Mouse (Mus musculus) embryonic facial prominence, embryonic 14.5 days (tissue): Measurements from ENCODE around the gene Pea15a. TPM values are rescaled to one million over a fixed set of nuclear protein-coding genes. Genes with fewer than 3 reads are reported as not detected.

Experiments used
- ATAC-seq: fragments of 200-750 bp; cut with Nextera tagmentation; 2 replicates; pipeline ENCODE4 v1.8.0; 2017; ENCODE audit warnings: low read depth, moderate number of reproducible peaks, moderate TSS enrichment
- DNase-seq: peaks from one replicate; pipeline ENCODE4 v3.0.0-alpha.2; 2015; ENCODE audit warnings: low spot score
- H3K27ac ChIP-seq: fragments of 300-500 bp; sonication (generic); replicated peaks from 2 replicates; pipeline ENCODE4 v1.5.1; 2014; ENCODE audit warnings: low read depth, mild to moderate bottlenecking, low read length, moderate library complexity
- H3K27me3 ChIP-seq: fragments of 300-500 bp; sonication (generic); replicated peaks from 2 replicates; pipeline ENCODE4 v1.6.1; 2014; ENCODE audit warnings: low read length; ENCODE audit not compliant: control insufficient read depth, insufficient read depth
- H3K36me3 ChIP-seq: fragments of 300-500 bp; sonication (generic); 2 replicates; pipeline ENCODE4 v1.6.1; 2014; ENCODE audit warnings: low read length, mixed read lengths; ENCODE audit not compliant: control insufficient read depth, insufficient read depth
- H3K4me1 ChIP-seq: fragments of 300-500 bp; sonication (generic); 2 replicates; pipeline ENCODE4 v1.6.1; 2014; ENCODE audit warnings: antibody characterized with exemption, low read length; ENCODE audit not compliant: control insufficient read depth, insufficient read depth
- H3K4me2 ChIP-seq: fragments of 300-500 bp; sonication (generic); 2 replicates; pipeline ENCODE4 v1.6.1; 2014; ENCODE audit warnings: low read depth, mild to moderate bottlenecking, low read length, moderate library complexity, mixed read lengths
- H3K4me3 ChIP-seq: fragments of 300-500 bp; sonication (generic); 2 replicates; pipeline ENCODE4 v1.5.1; 2014; ENCODE audit warnings: low read depth, mild to moderate bottlenecking, low read length
- H3K9ac ChIP-seq: fragments of 300-500 bp; sonication (generic); 2 replicates; pipeline ENCODE4 v1.6.1; 2014; ENCODE audit warnings: low read depth, mild to moderate bottlenecking, low read length, moderate library complexity, mixed read lengths
- H3K9me3 ChIP-seq: fragments of 300-500 bp; sonication (generic); 2 replicates; pipeline ENCODE4 v1.6.1; 2016; ENCODE audit warnings: low read length; ENCODE audit not compliant: control insufficient read depth
- WGBS: fragments of 180-500 bp; shearing (Covaris S2); extraction: QIAGEN DNeasy Blood & Tissue Kit; methylation state at CpG from one replicate; pipeline ENCODE4 v1.1.7; 2014; 5-methylcytosine and 5-hydroxymethylcytosine counted together
- polyA plus RNA-seq: library from polyadenylated mRNA; unstranded; fragments of >200 nt; fragmentation: Nextera tagmentation; extraction: Ambion mirVana; gene quantifications from 2 replicates; pipeline ENCODE4 v1.2.1, GENCODE M21; 2014

The Pea15a gene
- polyA plus RNA-seq, 1 experiment from 2014 or later: 149 TPM

DNA sequence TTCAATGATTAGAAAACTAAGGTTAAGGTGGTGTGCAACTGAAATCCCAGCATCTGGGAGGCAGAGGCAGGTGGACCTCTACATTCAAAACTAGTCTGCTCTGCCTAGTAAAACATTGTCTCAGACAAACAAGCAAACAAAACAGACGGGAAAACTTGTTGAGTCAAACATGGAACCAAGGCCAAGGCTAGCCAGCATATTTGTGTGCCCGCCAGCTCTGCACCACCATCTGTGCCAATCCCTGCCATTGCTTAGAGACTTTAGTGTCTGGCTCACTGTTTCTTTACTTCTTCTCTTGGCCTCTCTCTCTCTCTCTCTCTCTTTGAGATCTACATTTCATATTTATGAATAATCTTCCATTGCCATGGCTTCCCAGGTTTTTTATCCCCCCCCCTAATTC, 21.6 kb upstream of the Pea15a start:
- no peaks in the 10 kb centered on the region for H3K9me3 ChIP-seq
- WGBS: 78% methylated on average over 2 of the region's 2 CpGs

DNA sequence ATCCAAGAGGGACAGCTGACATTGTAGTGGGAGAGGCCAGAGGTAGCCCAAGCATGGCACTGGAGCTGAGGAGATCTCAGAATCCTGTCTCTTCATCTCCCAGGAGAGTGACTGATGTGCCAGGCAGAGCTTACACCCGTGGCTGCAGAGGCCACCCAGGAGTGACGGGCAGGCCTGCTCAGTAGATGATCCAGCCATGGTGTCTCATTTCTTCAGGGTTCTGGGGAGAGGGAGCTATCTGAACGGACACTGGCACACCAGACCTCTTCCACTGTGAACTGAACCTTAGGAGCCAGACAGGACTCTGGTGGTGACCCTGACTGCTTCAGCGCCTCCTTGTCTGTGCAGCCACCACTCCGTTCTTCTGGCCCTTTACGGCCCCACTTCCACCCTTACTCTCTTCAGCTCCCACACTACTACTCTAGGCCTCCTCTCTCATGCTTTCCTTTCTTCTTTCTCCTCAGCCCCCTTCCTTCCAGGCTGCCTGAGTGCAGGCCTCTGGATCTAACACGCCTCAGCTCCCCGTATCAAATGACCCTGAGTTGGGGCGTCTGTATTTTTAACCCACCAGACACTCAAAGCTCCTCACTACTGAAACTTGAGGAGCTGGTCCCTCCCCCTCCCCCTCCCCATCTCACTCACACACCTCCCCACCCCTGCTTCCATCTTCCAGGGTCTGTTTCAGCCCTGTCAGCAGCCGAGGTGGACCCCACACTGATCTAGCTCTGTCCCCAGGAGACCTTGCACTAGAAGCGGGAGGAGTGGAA, 14.9 kb upstream of the Pea15a start:
- Histone ChIP-seq H3K36me3 (no peaks in the 10 kb centered on the region), H3K27me3 (no peaks in the 10 kb centered on the region), H3K4me1 (peaks cover 38% of the 10 kb centered on the region), H3K4me2 (peak overlapping the region; percentile 21), H3K9ac (peak overlapping the region; percentile 41), H3K9me3 (no peaks in the 10 kb centered on the region), H3K4me3 (no peak overlapping the region), H3K27ac (peak overlapping the region; percentile 92)
- peak; percentile 77 for ATAC-seq
- DNase-seq: peak; percentile 86
- 23% methylated on average over 11 of the region's 11 CpGs for WGBS

More for the DNA sequence above, 21.6 kb upstream of the Pea15a start:
- Histone ChIP-seq H3K4me3 (no peak overlapping the region), H3K36me3 (no peaks in the 10 kb centered on the region), H3K4me1 (no peaks in the 10 kb centered on the region), H3K9ac (no peak overlapping the region), H3K27ac (no peak overlapping the region), H3K27me3 (no peaks in the 10 kb centered on the region), H3K4me2 (no peak overlapping the region)
- DNase-seq (no peak), ATAC-seq (no peak)

DNA sequence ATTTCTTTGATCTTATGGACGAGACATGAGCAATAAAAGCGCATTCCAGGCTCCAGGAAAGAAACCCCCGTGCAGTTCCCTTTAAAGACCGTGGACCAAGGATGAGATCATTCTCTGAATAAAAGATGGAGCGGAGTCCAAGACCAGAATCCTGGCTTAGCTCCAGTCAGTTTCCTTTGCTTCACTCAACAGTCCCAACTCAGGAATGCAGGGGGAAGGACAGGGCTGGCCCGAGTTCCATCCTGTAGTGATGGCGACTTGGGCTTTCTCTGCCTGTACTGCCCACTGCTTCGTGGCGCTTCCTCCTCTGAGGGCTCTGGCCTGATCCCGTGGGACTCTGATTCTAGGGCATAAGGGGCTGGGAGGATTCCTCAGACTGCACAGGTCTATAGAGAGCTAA, 13.8 kb upstream of the Pea15a start:
- Histone ChIP-seq H3K4me3 (no peak overlapping the region), H3K27ac (peak overlapping the region; percentile 92), H3K4me2 (no peak overlapping the region), H3K36me3 (no peaks in the 10 kb centered on the region), H3K4me1 (peaks cover 38% of the 10 kb centered on the region), H3K9me3 (no peaks in the 10 kb centered on the region), H3K9ac (no peak overlapping the region), H3K27me3 (no peaks in the 10 kb centered on the region)
- DNase-seq (peak; percentile 94), ATAC-seq (peak; percentile 39; the same call in 1 of the 2 replicates)
- 21% methylated on average over 10 of the region's 10 CpGs for WGBS

DNA sequence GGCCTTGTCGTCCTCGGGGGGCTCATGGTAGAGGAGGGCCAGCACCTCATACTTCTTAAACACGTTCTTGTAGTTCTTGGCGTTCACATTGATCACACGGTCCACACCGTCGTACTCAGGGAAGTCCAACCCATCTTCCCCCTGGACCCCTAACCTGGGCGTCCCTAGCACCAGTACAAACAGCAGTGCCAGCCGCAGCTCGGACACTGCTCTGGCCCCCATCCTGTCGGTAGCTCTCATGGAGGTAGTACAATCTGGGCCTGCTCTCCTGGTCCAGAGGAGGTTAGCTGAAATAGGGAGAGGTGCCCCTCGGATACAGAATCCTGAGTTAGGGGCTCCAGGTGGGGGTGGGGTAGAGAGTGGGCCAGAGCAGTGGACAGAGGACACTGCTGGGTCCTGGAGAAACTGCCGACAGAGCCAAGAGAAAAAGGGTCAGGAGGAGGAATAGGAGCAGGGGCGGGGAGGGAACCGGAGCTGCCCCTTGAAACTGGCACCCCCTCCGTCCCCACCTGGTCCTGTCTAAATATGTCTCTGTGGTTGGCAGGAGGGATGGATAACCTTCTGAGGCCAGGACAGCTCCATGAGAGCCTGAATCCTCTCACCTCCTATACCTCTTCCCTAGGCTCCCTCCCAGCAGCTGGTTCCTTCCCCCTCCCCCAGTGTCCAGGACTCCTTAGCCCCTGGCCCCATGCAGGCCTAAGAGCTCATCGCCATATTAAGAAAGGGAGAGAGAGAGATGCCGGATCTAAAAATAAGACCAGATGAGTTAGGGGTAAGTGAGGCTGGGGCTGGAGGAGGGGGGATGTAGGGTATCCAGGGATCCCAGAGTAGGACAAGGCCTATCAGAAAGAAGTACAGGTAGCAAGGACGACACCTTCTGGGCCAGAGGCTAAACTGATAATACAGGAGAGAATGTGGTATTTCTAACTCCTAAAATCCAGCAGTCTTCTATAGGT, 13.1 kb upstream of the Pea15a start, which contains the start of gene Casq1:
Gene Casq1 (minus strand): TSS at position 418 of the 956 bp plus-strand sequence.
- H3K4me2 ChIP-seq: 0 out of 2 replicates have a peak within 1 kb of the TSS, but pooled peaks have one; percentile 10
- ATAC-seq (no peak), DNase-seq (no peak)
- peak within 1 kb of the TSS; percentile 92 for H3K27ac ChIP-seq
- WGBS: 80% methylated on average over 18 of the region's 19 CpGs
- H3K4me1 ChIP-seq: peaks cover 38% of the 10 kb centered on the region
- no peaks in the 10 kb centered on the region for H3K9me3 ChIP-seq
- no peak within 1 kb of the TSS for H3K4me3 ChIP-seq
- H3K27me3 ChIP-seq: no peaks in the 10 kb centered on the region
- H3K9ac ChIP-seq: peak within 1 kb of the TSS; percentile 15; the same call in 1 of the 2 replicates
- no peaks in the 10 kb centered on the region for H3K36me3 ChIP-seq

DNA sequence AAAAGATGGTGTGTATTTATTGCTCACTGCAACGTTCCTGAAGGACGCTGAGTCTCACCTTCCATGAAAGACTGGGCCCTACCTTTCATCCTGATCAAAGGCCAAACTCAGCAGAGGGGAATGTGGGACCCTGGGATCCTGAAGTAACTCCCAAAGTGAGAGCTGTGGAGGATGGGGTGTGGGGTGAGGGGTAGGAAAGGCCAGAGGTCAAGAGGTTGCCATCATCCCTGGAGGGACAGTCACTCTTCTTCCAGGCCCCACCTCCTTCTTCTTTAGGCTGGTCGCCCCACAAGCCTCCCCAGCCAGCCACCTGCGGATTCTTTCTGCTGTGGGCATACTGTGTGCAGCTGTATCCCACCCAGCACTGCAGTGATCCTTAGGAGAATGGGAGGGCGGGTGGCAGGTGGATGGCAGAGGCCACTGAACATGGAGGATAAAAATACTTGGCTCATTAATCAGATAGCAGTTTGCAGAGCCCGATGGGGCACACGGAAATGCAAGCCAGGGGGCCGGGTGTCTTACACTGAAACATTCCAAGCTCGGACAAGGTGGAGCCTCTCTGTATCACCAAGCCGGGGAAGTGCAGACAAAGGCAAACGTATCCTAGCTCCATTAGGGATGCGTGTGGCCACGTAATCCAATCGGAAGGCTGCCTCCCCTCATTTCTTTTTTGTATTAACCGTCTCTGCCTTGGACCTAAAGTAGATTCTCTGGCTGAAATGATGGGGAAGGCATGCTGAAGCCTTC, 11.7 kb upstream of the Pea15a start:
- Histone ChIP-seq H3K4me3 (no peak overlapping the region), H3K27me3 (no peaks in the 10 kb centered on the region), H3K36me3 (no peaks in the 10 kb centered on the region), H3K4me2 (no peak overlapping the region), H3K9me3 (no peaks in the 10 kb centered on the region), H3K27ac (no peak overlapping the region), H3K9ac (no peak overlapping the region), H3K4me1 (peaks cover 41% of the 10 kb centered on the region)
- no peak for DNase-seq
- 57% methylated on average over 15 of the region's 15 CpGs for WGBS
- ATAC-seq: no peak

DNA sequence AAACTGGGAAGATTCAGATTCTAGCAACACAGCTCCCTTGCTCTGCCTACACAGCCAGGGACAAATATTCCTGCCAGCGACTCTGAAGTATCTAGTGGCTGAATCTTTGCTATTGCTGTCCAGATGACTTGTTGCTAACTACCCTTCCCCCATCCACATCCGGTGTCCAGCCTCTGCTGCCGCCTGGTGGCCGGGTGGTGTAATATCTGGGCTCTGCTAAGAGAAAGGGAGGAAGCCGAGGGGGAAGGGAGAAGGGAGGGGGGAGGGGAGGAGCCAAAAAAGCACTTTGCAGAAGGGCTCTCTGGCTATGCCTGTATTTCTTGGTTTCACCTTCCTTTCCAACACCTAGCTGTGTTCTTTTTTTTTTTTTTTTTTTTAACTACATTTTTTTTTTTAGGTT, 10.5 kb upstream of the Pea15a start:
- H3K27me3 ChIP-seq: no peaks in the 10 kb centered on the region
- H3K9ac ChIP-seq: peak overlapping the region; percentile 52
- no peaks in the 10 kb centered on the region for H3K9me3 ChIP-seq
- WGBS: 2% methylated on average over 5 of the region's 5 CpGs
- peak overlapping the region; percentile 81 for H3K27ac ChIP-seq
- peaks cover 42% of the 10 kb centered on the region for H3K4me1 ChIP-seq
- H3K4me3 ChIP-seq: peak overlapping the region; percentile 18; the same call in 1 of the 2 replicates
- no peaks in the 10 kb centered on the region for H3K36me3 ChIP-seq
- DNase-seq (peak; percentile 90), ATAC-seq (peak; percentile 47)
- peak overlapping the region; percentile 47 for H3K4me2 ChIP-seq

DNA sequence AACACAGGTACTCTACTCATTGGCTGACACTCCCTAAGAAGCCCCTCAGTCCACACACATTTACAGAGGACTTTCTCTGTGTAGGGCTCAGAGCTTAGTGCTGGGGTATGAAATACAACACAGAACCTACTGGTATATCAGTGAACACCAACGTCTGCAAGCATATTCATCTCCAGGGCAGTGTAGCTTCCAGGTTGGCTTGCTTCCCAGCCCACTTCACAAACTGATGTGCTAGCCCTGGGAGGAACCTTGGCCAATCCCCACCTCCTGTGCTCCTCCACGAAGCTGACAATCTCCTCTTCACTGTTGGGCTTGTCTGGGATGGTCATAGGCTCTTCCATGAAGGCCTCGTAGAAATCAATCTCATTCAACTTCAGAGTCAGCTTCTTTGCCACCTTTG, 8.1 kb upstream of the Pea15a start:
- ATAC-seq (no peak), DNase-seq (no peak)
- Histone ChIP-seq H3K9me3 (no peaks in the 10 kb centered on the region), H3K27ac (no peak overlapping the region), H3K4me3 (no peak overlapping the region), H3K4me2 (no peak overlapping the region), H3K27me3 (no peaks in the 10 kb centered on the region), H3K4me1 (peaks cover 18% of the 10 kb centered on the region), H3K36me3 (no peaks in the 10 kb centered on the region), H3K9ac (no peak overlapping the region)
- 62% methylated on average over 3 of the region's 3 CpGs for WGBS

DNA sequence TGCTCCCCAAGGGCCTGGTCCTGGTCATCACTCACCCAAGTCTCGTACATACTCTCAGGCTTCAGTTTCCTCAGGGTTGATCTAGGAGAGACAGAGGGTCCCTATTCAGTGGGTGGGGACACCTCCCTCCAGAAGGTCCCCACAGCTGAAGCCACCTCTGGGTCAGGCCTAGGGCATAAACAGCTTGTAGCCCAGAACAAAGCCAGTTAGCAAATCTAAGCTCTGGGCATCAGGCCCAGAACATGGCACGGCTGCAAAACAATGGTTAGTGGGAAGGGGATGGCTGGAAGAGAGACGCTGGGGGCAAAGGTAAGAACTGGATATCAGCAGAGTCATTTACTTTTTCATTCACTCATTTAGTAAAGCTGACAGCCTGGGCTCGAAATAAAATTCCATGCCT, 7.2 kb upstream of the Pea15a start:
- ATAC-seq (no peak), DNase-seq (no peak)
- no peak overlapping the region for H3K4me3 ChIP-seq
- no peak overlapping the region for H3K9ac ChIP-seq
- WGBS: 63% methylated on average over 4 of the region's 4 CpGs
- no peaks in the 10 kb centered on the region for H3K36me3 ChIP-seq
- H3K9me3 ChIP-seq: no peaks in the 10 kb centered on the region
- no peak overlapping the region for H3K4me2 ChIP-seq
- H3K27me3 ChIP-seq: no peaks in the 10 kb centered on the region
- peaks cover 11% of the 10 kb centered on the region; the same call in 1 of the 2 replicates for H3K4me1 ChIP-seq
- H3K27ac ChIP-seq: no peak overlapping the region
